Mouse (Mus musculus) erythroblast, adult 5-6 weeks (primary cell): ENCODE results near the gene Tmem81. TPM values are rescaled to one million over a fixed set of nuclear protein-coding genes. Genes with fewer than 3 reads are reported as not detected.

Source experiments
- ATAC-seq: replicated peaks from 2 replicates; pipeline ENCODE4 v1.8.0; 2016; ENCODE audit warnings: moderate number of reproducible peaks, mild to moderate bottlenecking, moderate TSS enrichment, inconsistent platforms; ENCODE audit not compliant: poor library complexity, low FRiP score, severe bottlenecking
- total RNA-seq, 2 experiments: library from RNA; stranded (forward) in 1 of 2; stranded (reverse) in 1 of 2; fragments of 150-400 nt in 1 of 2; fragments of 200-764, 138-1000 nt in 1 of 2; gene quantifications; 2 replicates each; pipeline versions ENCODE4 v1.2.3 to v1.2.4; 2015 to 2017; ENCODE audit warnings: low replicate concordance in 2 of 2

Gene Tmem81
- total RNA-seq, 2 experiments from 2014 or later, result 1.3 to 2.1 TPM

DNA sequence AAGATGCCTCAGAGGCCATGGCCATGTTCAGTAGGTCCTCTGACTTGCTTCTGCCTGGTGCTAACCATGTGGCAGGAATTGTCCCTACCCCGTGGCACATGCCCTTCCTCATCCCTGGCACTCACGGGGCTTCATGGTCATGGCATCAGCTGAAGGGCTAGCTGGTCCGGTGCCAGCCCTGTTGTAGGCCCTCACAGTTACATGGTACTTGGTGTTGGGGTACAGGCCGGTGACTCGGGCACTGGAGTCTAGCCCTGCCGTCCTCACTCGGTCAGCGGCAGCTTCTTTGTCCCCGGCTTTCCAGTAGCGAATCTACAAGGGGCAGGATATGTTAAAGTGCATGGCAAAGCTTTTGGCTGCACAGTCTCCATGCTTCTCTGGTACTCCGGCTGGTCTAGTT, 10.7 kb downstream of the Tmem81 start:
- ATAC-seq, result no peak

DNA sequence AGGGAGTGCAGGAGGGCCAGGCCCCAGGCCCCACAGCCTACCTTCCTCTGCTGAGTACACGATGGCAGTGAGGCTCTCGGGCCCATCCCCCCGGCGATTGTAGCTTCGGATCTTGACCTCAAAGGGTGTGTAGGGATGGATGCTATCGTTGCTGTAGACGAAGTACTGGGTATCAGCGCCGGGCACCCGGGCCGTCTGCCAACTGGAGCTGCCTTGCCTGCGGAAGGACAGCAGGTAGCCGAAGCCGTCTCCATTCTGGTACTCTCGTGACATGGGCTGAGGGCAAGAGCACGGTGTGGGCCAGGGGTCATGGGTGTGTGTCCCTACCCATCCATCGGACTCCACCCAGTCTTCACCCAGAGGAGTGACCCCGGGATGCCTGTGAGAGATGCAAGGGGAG, 12.6 kb downstream of the Tmem81 start:
- no peak for ATAC-seq

DNA sequence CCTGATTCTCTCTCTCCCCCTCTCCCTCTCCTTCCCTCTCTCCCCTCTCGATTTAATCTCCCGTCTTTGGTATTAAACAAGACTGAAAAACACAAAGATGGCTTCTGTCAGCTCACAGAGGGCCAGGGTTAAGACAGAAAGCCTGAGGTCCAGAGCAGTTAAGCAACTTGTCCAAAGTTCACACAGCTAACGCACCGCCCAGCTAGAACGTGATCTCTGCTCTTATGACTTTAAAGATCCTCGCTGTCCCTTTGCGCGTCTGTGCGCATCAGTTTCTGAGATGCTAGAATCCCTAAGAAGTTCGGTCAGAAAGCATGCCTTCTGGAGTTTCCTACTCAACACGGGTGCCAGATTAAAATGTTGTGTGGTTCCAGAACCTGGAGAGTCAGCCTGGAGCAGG, 13.7 kb downstream of the Tmem81 start:
- no peak for ATAC-seq

DNA sequence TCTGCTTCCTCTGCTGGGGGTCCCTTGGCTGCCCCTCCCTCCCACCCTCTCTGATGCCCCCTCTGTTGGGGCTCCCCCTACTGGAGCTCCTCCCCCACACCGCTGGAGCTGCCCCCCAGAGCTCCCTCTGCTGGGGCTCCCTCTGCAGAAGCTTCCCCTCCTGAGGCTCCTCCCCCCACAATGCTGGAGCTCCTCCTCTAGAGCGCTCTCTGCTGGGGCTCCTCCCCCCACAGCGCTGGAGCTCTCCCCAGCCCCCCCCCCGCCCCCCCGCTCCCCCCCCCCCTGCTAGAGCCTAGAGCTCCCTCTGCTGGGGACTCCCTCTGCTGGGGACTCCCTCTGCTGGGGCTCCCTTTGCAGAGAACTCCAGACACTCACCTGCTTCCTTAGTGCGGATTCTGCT, 14.7 kb downstream of the Tmem81 start:
- ATAC-seq, result no peak

DNA sequence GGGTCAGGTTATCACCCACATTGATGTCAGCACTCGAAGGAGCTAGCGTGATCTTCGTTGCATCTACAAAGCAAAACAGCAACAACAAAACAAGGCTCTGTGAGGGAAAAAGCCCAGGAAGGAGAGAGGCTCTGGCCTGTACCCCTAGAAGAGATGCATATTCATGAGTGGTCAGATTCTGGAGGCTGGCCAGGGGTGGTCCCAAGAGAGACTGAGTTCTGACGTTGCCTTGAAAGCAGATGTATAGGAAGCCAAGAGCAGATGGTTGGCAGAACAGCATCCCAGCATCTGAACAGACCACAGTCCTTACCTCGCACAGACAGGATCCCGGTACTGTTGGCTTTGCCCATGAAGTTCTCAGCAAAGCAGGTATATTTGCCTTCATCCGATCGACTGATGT, 17.0 kb downstream of the Tmem81 start:
- ATAC-seq, result no peak

DNA sequence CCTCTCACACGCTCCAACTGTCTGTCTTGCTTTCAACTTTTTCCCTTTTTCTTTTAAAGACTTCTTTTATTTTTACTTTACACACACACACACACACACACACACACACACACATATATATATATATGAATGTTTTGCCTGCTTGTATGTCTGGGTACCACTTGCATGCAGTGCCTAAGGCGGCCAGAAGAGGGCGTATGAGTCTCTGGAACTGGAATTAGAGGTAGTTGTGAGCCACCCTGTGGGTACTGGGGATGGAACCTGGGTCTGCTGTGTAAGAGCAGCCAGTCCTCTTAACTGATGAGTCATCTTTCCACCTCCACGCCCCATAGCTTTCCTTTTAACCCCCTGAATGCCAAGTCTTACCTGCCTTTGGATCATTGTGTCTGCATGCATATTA, 17.9 kb downstream of the Tmem81 start:
- peak; percentile 56 for ATAC-seq

DNA sequence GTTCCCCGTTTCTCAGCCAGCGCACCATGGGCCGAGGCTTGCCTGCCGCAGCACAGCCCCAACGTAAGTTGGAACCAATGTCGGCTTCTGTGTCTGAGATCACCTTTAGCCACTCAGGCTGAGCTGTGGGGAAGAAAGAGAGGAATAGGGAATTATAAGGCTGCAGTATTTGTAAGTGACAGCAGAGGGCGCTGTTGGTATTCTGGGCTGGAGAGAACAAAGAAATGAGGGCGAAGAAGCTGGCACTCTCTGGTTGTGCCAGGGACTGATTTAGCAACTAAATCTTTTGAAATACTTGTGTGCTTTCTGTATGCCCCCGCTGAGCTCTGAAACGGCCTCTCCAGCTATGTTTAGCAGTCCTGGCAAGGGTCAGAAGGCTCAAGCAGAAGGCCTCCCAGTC, 19.8 kb downstream of the Tmem81 start:
- peak; percentile 53 for ATAC-seq

DNA sequence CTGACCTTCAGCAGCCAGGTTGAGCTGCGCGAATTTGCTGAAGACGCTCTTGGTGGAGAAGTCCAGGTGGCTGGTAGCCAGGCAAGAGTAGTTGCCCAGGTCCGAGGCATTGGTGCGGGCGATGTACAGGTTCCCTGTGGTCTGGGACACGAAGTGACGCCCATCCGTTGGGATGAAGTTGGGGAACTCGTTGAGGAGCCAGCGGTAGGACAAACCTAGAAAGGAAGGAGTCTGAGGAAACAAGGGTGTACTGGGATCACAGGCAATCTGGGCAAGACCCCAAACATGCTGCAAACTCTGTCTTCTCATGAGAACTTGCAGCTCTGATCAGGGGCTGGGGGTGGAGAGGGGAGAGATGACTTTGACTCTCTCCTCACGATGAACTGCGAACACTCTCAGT, 22.0 kb downstream of the Tmem81 start:
- ATAC-seq, result no peak

DNA sequence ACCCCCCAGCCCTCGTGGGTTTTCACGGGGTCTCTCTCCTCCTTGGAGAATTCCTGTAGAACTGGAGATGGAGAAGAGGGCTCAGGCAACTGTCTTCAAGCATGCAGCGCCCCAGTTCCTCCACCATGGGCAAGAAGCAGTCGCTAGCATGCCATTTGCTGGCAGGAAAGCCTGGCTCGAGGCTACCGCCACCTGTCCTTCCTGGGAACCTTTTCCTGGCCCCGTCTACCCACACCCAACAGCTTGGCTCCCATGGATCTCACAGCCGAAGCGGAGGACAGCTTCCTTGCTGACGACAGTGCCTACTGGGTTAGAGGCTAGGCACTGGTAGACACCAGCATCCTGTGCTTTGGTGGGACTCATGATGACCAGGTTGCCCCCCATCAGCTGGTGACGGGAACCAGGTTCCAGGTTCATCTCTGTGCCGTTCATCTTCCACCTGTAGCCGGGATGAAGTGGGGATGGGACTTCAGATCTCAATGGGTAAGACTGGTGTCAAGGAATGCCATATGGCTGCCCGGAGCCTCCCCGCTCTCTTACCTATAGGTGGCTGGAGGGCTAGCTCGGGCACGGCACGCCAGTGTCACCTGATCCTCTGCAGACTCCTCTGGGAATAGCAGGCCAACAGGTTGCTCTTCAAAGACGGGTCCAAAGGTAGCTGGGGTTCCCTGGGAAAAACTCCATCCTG, 22.8 kb downstream of the Tmem81 start:
- no peak for ATAC-seq

DNA sequence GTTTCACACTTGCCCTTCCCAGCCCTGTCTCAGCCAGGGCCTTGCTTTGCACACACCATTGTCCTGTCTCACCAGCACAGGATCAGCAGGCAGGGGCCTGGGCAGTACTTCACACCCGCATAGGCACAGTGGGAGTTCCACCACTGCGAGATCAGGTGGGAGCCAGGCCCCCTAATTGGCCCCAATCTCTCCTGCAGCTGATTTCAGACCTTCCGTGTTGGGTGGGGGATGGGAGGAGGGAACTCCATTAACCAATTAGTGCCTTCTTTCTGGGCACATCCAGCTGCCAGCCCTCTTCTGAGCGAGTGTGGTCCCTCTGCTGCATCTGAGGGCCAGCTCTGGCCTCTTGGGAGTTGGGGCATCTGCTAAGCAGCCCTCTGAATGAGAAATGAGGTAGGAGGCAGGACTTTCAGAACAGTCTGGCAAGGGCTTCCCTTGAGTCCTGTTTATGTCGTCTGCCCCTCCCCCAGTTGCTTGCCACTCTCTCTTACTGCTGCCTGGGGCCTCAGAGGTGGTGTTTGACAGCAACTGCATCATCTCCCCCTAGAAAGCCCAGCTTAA, 24.7 kb downstream of the Tmem81 start:
- no peak for ATAC-seq

DNA sequence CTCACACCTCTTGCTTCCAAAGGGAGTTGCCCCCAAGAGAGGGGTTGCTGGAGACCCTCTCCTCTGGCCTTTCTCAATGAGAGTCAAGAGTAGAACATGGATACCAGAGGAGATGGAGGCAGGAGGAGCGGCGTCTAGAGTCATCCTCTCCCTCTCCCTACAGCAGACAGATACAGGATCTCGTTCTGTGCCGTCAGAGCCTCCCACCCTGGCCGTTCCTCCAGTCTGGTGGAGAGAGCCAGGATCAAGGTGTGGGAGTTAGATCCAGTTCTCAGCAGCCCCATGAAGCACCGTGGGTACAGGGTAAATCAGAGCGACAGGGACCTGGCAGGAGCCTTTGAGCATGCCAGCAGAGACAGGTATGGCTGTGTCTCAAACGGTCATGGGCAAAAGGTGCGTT, 26.5 kb downstream of the Tmem81 start:
- ATAC-seq, result no peak

DNA sequence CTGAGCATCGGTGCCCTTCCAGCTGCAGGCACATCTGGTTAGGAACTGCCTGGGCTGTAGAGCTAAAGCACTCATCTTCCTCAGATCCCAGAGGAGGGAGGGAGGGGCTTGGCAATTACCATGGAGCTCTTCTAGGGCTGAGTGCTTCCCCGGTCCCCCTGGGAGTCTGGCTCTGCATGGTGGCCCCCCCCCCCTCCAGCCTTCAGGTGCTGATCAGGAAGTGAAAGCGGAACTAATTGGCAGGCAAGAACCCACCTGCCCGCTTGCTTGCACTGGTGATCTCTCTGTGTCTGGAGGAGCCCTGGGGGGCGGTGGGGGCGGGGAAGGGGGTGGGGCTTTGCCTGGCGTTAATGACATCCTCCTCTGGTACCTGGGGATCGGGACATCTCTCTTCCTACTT, 27.8 kb downstream of the Tmem81 start:
- no peak for ATAC-seq

DNA sequence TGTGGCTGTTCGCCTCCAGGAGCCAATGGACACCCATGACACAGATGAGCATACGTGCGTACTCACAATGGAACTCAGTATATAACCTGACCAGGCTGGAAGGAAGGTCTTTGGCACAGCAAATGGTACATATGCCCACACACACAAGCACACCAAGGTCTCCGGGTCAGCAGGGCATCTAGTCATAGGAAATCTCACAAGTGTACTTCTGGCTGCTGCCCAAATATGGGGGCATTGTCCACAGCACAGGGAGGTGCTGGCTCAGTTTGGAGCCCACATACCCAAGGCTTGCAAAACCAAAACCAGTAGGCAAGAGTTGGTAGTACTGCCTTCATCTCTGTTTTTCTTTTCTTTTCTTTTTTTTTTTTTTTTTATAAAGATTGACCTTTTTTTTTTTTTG, 29.5 kb downstream of the Tmem81 start:
- no peak for ATAC-seq

DNA sequence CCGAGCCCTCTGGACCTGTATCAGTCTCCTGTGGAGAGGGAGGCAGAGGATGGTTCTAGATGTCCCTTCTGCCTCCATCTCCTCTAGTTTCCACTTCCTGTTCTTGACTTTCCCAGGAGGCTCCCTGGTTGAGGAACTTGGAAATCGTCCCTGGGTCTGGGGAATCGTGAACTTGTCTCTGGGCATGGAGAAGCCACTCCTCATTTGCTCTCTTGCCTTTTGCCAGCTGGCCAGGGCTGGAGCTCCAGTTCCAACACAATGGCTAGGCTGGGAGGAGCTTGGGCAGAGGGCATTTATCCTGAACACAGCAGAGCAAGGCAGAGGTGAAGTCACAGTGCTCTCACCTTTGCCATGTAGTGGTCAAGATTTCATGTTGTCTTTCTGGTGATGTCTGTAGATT, 30.4 kb downstream of the Tmem81 start:
- no peak for ATAC-seq

DNA sequence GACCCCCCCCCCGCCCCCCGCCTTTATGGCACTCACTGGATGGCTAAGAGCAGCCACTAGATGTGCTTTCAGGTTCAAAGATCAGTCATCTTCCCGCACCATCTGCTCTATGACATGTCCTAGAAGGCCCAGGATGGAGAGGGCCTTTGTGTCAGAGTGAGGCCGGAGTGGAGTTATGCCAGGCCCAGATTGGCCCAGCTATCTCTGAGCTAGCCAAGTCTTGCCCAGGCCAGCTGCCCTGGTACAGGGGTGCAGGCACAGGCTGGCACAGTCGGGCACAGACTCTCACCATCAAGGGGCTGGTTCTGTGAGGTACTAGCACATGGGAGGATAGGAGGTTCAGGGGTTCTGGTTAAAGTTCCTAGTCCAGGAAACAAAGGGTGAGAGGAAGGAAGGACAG, 31.7 kb downstream of the Tmem81 start:
- ATAC-seq, result no peak

DNA sequence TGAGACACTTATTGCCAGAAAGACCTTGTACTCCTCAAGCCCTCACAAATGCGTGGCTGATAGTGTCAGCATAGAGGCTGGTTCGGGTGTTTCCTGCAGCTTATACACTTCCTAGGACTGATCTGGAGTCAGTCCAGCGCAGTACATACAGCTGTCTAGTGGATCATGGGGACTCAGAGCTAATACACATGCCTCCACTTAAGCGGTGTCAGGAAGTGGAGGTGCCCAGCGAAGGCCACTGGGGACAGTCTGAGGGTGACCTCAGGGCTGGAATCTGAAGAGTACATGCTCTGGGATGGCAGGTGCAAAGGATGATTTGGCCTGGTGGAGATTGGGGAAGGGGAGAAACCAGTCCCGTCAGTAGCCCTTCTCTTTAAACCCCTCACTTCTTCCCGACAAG, 34.7 kb downstream of the Tmem81 start:
- ATAC-seq, result no peak

DNA sequence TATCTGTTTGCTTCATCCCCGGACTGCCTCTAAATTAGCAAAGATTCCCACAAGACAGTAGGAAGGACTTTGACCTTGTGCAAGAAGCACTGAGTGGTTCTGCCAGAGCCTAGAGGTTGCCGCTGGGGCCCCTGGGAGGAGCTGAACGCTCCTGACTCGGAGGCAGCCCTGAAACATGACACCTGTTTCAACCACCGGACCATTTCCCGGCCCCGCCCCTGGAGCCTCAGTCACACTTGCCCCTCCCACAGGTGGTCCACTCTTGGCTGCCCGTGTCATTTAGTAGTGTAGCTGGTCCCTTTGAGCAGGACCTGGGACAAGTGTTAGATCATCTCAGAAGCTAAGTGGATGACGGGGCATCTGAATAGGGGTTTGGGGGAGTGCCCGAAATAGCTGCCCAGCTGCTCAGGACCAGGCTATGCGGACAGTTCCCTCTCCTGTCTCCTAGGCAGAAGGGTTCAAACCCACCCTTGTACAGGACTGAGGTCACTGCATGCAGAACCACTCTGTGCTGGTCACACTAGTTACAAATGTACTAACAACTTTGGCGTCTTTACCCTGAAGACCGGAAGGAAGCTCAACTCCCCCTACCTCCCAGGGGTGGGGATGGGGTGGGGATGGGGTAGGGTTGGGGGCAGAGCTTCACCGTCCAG, 35.3 kb downstream of the Tmem81 start:
- no peak for ATAC-seq

DNA sequence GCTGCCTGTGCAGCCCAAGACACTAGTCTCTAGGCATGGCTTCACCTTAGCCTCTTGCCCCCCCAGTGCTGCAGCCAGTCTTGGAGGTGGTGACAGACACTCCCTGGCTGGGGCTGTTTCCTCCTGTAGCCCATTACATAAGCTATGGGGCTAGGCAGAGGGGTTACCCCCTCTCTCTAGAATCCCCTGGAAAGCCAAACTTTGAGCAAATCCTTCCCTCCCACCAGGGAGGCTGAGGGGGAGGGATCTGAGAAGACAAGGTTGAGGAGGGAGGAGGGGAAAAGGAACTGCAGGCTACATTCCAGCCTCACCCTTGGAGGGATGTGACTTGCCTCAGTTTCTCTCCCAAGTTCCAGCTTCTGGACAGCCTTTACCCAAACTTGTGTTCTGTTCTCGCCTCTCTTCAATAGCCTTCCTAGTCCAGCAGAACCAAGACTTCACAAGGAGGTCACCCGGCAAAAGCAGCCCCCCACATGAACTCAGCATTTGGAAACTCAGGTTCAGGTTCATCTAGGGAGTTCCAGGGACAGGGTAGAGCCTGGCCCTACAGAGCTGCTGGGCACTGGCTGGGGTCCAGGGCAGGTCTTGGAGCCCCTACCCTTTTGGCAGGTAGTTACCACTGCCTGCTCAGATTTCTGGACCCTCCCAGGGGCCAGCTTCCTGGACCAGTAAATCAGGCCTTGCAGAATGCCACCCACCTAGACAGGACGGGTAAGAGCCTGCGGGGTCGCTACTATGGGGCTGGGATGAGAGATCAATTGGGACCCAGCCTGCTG, 36.0 kb downstream of the Tmem81 start:
- ATAC-seq, result no peak

DNA sequence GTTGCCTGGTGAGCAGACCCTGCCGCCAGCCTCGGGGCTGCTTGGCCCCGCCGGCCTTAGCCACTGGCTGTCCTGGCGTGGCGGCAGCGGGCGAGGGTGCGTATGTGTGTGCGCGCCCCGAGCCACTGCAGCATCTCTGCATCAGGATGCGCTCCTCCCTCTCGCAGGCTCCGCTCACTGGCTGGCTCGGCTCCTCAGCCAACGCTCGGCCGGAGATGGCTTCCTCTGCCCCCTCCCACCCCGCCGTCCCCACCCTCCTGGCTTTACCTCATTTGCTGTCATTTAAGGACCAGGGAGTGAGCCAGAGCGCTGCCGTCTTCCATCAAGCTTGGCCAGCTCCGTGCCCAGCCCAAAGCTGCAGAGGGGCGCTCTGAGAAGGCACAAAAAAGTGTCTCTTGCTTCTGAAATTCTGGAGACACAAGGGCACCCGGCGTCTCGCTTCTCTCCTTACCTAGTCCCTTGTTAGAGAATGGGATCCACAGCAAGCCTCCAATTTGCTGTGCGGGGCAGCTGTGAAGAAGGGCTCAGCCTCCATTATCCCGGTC, 36.8 kb downstream of the Tmem81 start, which contains the start of gene Cntn2:
Cntn2 (minus strand) TSS at position 495 of the 545 bp plus-strand sequence.
- no peak for ATAC-seq

DNA sequence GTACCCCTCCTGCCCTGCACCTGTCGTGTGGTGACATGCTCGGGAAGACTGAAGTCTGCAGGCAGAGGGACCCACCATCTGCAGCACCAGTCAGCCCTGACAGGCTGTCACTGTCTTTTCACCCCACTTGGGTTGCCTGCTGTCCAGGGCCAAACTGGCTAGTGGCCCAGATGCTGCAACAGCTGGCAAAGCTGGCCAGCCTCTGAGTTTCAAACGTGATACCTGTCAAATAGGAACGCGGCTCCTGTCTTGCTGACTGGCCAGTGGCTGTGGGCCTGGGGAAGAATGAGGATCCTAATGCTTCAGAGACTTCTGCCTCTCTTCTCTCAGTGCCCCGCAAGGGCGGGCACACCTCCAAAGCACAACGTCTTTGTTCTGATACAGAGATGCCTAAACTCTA, 37.8 kb downstream of the Tmem81 start:
- ATAC-seq, result no peak
